Mouse (Mus musculus) A20 (cell line): ENCODE data around the gene Sdr39u1.

Experiments used
- DNase-seq: peaks from one replicate; pipeline ENCODE4 v3.0.0-alpha.2; 2011; ENCODE audit warnings: low read depth, low spot score

Sdr39u1 gene

DNA sequence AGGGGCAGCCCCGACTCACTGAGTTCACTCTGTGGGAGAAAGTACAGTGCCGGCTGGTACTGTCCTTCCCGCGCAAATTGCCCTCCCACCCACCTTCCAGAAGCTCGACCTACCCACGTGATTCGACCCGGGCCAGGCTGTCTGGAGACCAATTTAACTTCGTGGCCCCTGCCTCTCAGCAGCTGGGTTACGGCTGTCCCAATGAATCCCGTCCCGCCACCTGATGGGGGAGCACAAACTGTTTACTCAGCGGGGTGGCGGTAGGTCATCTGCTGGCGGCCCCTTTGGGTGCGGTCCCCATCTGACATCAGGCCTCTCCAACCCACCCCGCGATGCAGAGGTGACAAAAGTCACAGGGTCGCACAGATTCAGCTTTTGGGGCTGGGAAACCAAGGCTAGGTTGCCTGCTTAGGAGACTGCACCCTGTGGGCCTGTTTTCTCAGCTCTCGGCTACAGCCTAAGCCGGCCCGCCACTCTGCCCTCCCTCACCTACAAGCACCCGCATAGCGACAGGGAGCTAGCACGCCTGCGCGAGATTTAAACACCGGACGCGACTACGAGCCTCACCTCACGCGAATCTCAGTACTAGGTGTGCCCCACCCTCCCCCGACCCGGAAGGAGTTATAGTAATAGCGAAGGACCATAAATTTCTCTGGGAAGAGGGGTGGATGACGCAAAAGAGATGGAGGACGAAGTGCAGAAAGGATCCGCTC, at the start of gene Sdr39u1:
TSS of gene Sdr39u1 (minus strand) at position 593 of the 713 bp plus-strand sequence.
- peak; percentile 95 for DNase-seq

DNA sequence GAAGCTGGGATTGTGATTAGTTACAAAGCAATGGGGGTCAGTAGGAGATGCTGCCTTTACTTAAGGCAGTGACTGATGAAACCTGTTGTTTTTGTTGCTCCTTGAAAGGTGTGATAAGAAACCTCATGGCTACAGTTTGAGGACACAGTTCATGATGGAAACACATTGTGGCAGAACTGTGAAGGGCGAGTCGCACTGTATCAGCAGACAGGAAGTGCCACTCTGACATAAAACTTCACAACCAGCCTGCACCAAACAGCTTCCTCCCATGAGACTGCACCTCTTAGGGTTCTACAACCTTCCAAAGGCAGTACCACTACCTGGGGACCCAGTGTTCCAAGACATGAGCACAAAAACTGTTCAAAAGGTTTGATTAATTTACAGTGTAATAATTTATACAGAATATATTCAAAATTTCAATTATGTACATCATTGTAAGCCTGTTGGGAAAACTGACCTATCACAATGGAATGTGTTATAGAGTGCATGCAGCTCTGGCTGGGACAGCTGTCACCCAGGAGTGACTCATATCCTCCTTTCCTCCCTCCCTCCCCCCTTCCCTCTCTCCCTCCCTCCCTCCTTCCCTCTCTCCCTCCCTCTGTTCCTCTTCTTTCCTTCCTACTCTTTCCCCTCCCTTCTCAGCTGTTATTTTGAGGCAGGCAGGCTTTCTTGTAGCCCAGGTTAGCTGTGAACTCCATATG, 46.3 kb upstream of the Sdr39u1 start:
- DNase-seq, result no peak

DNA sequence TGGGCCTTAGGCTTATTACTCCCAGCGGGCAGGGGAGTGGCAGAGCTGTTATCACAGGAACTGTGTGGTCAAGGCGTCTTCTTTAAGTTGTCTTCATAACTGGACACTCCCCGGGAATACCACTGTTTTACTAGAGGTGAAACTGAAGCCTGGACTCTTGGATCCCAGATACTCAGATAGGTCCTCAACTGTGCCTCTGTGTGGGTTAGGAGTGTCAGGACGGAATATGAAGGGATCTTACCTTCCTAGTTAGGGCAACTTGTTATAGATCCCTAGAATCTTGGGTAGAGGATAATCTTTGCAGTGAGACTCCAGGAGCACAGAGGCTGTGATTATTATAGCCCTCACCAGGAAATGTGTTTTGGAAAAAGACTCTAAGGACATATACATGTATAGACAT, 44.5 kb upstream of the Sdr39u1 start, which contains the start of gene Cma1:
TSS of gene Cma1 (minus strand) at position 101 of the 400 bp plus-strand sequence.
- DNase-seq, result no peak

- no peak for DNase-seq
Measured at GRCm38 (mm10) chr14:55943601-55944000, 43.5 kb upstream of the Sdr39u1 start.

DNA sequence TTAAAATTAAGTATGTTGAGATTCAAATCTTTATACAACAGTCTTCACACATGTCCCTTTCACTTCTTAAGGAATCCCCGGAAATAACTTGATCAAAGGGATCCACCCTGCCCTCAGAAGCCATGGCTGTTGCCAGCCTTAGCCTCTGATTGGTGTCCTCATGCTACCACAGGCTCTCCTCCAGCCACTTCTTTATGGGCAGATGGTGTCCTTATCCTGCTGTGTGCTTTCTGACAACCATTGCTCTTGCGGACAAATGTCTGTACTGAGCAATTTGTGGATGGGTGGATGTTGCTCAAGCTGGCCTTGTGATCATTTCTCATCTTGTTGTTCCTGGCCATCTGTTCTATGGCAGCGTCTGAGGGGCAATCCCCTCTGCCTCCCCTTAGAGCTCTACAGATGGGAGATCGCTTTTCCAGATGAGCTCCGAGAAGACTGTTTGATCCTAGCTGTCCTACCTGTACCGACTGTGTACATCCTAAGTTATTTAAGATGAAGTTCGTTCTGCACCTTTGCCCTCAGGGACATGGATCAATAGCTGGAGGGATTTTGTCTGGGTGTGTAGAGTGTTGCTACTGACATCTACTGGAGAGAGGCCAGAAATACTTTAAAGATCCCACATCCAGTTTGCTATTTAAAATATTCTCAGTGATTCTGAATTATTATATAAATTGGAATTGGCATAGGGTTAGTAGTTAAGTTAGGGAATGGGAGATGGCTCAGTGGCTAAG, 40.1 kb upstream of the Sdr39u1 start:
- no peak for DNase-seq

GRCm38 (mm10) chr14:55933586-55933985, 33.5 kb upstream of the Sdr39u1 start:
- DNase-seq, result no peak

GRCm38 (mm10) chr14:55929263-55929997, 29.3 kb upstream of the Sdr39u1 start:
- DNase-seq, result no peak

DNA sequence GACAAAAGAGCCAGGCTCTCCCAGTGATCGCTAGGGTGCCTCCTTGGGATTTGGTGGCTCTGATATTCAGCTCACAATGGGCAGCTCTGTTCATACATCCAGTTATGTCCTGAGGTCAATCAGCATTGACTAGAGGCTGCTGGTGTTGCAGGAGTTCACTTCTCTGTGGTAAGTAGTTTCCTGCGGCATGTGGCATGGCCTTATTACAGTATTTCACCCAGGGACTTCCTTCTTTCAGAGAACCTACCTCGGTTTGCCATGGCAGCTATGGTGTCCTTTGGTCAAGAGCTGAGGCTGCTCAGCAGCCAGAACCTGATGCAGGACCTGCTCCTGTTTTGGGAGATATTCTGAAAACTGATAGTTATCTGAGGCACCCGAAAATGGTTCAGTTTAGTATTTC, 26.8 kb upstream of the Sdr39u1 start:
- DNase-seq, result no peak

GRCm38 (mm10) chr14:55922475-55923232, 22.6 kb upstream of the Sdr39u1 start:
- no peak for DNase-seq

- peak; percentile 82 for DNase-seq
Measured at GRCm38 (mm10) chr14:55918240-55919082, 18.4 kb upstream of the Sdr39u1 start.

DNA sequence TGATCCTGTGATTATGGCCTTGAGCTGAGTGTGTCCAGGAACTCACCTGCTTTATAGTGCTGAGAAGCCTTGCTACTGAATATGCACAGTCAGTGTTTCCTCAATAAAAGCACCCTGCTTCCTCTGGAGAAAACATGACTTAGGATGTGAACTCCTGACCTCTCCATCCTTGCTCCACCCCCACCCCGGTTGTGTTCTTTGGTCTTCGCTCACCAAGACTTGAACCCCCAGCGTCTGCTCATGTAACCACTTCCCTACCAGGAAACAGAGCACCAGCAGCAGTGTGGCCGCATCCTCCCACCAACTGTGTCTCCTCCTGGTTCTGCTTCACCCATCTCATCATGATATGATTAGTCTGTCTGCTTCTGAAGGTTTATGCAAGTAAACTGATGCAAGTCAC, 13.3 kb upstream of the Sdr39u1 start:
- DNase-seq, result no peak

- peak; percentile 40 for DNase-seq
Measured at GRCm38 (mm10) chr14:55905518-55905917, 5.4 kb upstream of the Sdr39u1 start.

DNA sequence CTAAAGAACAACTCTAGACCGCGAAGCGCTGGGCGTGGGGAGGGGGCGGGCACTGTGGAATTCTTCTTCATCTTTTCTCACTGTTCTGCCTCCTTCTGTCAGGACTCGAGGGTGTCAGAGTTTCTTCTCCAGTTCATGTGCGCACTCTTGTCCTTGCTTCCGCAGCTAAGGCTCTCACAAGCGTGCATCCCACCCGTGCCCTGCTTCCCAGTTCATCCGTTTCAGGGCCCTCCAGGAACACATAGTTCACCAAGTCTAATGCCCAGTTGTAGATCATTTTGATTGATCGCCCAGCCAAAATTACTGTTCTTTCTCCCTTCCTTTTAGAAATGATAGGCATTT, 292 bp upstream of the Sdr39u1 start:
- no peak for DNase-seq

DNA sequence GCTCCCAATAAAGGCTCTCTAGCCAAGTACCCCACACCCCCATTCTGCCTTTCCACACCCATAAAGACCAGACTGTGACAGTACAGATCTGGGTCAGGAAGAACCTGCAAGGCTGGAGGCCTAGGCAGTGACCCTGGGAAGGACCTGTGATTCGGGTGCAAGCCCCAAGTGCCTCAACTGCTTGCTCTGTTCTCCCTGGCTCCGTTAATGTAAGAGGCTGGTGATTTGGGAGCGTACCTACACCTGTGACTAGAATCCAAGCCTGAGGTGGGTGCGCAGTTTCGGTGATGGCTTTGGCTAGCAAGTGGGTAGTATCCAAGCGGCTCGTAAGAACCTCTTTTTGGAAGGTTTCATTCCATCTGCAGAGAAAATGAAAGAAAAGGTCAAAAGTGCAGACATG, 1.1 kb downstream of the Sdr39u1 start:
- DNase-seq, result no peak

DNA sequence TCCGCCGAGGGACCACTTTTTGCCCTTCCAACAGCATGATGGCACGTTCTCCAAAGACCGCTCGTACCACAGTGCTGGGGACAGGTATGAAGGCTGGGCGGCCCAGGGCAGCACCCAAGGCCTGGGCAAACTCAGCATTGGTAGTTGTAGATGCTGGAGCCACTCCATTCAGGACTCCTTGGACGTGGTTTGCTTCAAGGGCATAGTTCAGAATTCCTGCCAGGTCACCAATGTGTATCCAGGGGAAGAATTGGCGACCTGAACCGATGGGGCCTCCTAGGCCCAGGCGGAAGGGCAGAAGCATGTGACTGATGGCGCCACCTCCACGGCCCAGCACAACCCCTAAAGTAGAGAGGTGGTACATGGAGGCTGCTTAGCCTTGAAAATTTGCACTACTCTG, 2.4 kb downstream of the Sdr39u1 start:
- no peak for DNase-seq

- no peak for DNase-seq
Measured at GRCm38 (mm10) chr14:55886571-55887382, 13.3 kb downstream of the Sdr39u1 start.

DNA sequence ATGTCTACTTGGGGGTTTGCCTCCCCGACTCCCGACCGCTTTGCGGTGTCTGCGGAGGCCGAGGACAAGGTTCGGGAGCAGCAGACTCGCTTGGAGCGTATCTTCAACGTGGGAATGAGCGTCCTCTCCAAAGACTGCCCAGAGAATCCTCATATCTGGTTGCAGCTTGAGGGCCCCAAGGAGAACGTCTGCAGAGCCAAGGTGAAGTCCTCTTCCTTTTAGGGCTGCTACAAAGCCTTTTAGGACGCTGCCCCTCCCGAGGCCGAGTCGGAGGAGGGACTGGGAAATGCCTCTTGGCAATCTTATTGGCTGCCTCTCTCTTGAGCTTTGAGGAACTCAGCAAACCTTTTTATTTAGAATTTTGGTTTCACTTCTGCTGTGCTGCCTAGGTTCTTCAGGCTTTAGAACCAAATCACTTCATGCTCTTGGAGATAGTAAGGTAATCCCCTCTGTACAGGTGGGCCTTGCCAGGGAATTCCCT, 14.3 kb downstream of the Sdr39u1 start:
- peak; percentile 92 for DNase-seq

GRCm38 (mm10) chr14:55885114-55885790, 14.8 kb downstream of the Sdr39u1 start:
- DNase-seq, result no peak

- DNase-seq, result peak; percentile 94
Measured at GRCm38 (mm10) chr14:55884713-55885113, 15.4 kb downstream of the Sdr39u1 start, which contains the start of gene Khnyn. TSS of gene Khnyn (plus strand) at chr14:55884947.
